In genomic region chr8:72680133-72680532, GRCm38 (mm10) we compare ENCODE assay signal across 9 mouse cellular contexts. TPM values are rescaled to one million over a fixed set of nuclear protein-coding genes. Genes with fewer than 3 reads are reported as not detected.
DNase-seq lines count a peak whose midpoint lies in the region; ATAC-seq and TF ChIP-seq lines count a peak whose summit lies in the region.
"Had no signal": no experiment of that assay in that cellular context is flagged by ENCODE, and none has a peak within 500 bp of the region (broad histone marks: within the 10 kb centered on the region; RNA-seq: fewer than 3 reads in every experiment).

No protein-coding gene starts in this region.

- TF ChIP-seq CTCF in lung, postnatal 0 days (IDR thresholded peaks at IDR 0.05) = peak; percentile 84

- H3K4me3 ChIP-seq in lung, postnatal 0 days (ENCODE audit: low read depth, low read length) = no peak overlapping the region
- H3K4me3 ChIP-seq: heart, embryonic 15.5 days had no signal

- 15% methylated on average over 3 of the region's 3 CpGs for WGBS in lung, postnatal 0 days

- ATAC-seq in granulocyte monocyte progenitor cell, adult 5-6 weeks (replicated peaks; ENCODE audit: poor library complexity, severe bottlenecking) = peak; percentile 68
- 0 out of 2 replicates have a peak, but pooled peaks have one; percentile 33 for ATAC-seq in lung, postnatal 0 days
- no peak for ATAC-seq in activated CD4-positive, CD25-positive, alpha-beta regulatory T cell, adult 4 months

- H3K27ac ChIP-seq in lung, postnatal 0 days (ENCODE audit: low read length) = no peak overlapping the region
- H3K27ac ChIP-seq: heart, embryonic 15.5 days had no signal

- no peak overlapping the region for H3K9ac ChIP-seq in lung, postnatal 0 days (replicated peaks; ENCODE audit: low read depth)
- H3K9ac ChIP-seq: heart, embryonic 15.5 days had no signal

- H3K4me2 ChIP-seq in lung, postnatal 0 days (replicated peaks; ENCODE audit: low read depth, low read length) = no peak overlapping the region
- H3K4me2 ChIP-seq: heart, embryonic 15.5 days had no signal

- no peak for TF ChIP-seq EP300 in lung, postnatal 0 days (IDR thresholded peaks at IDR 0.05)

- no peaks in the 10 kb centered on the region for H3K27me3 ChIP-seq in lung, postnatal 0 days (replicated peaks; ENCODE audit: insufficient read depth, low read length)
- H3K27me3 ChIP-seq: heart, embryonic 15.5 days had no signal

- H3K9me3 ChIP-seq in lung, postnatal 0 days (ENCODE audit: low read length) = no peaks in the 10 kb centered on the region
- H3K9me3 ChIP-seq: heart, embryonic 15.5 days had no signal

- no peaks in the 10 kb centered on the region for H3K36me3 ChIP-seq in lung, postnatal 0 days (ENCODE audit: insufficient read depth, low read length)
- H3K36me3 ChIP-seq: heart, embryonic 15.5 days had no signal

- no peaks in the 10 kb centered on the region for H3K4me1 ChIP-seq in lung, postnatal 0 days (ENCODE audit: insufficient read depth, low read depth, low read length)
- H3K4me1 ChIP-seq: heart, embryonic 15.5 days had no signal

- DNase-seq in CD8-positive naive resting alpha-beta T cell, adult 2 months (ENCODE audit: low read depth in 2 of 2, low spot score in 2 of 2) = peak; percentile 23 to 32
- peak; percentile 68 for DNase-seq in adrenal gland, adult 2 months
- DNase-seq in embryo, embryonic 11.5 days (ENCODE audit: low read depth, low spot score) = peak; percentile 40
- DNase-seq in layer of hippocampus, adult 18-20 months (ENCODE audit: low spot score in 2 of 2) = peak; percentile 64 to 93
- peak; percentile 70 for DNase-seq in lung, postnatal 0 days (ENCODE audit: low spot score)
- DNase-seq in retina, postnatal 7 days (ENCODE audit: low read depth, low spot score) = peak; percentile 42

RNA-seq across cellular contexts. Expression of gene Nwd1, which starts 33.6 kb away (rescaled TPM):
- under 1 TPM; 0.14 to 0.28 TPM for total RNA-seq in adrenal gland, adult 2 months (2021)
- polyA plus RNA-seq in adrenal gland, adult 2 months (2012; rRNA removed) = 0.06 and 0.13 TPM in 2 replicates
- total RNA-seq in granulocyte monocyte progenitor cell, adult 5-6 weeks (2014; fragmentation: Nextera tagmentation) = 7.5 and 8.4 TPM in 2 replicates
- 3.8 and 4.7 TPM in 2 replicates for total RNA-seq in granulocyte monocyte progenitor cell, adult 5-6 weeks (2017)
- 10 to 100 TPM; 46.6 to 49.0 TPM for total RNA-seq in layer of hippocampus, adult 18-20 months (2021)
- 0.05 and 0.13 TPM in 2 replicates for polyA plus RNA-seq in lung, postnatal 0 days (2015; fragmentation: Nextera tagmentation; extraction: Ambion mirVana)
- polyA plus RNA-seq in activated CD4-positive, CD25-positive, alpha-beta regulatory T cell, adult 4 months (2017; shearing (Covaris generic)) = not detected

RNA-seq across cellular contexts. Expression of gene Sin3b, which starts 43.0 kb away (rescaled TPM):
- total RNA-seq in adrenal gland, adult 2 months (2021) = 100 to 1,000 TPM; 123 to 245 TPM
- polyA plus RNA-seq in adrenal gland, adult 2 months (2012; rRNA removed) = 174 and 270 TPM in 2 replicates
- 96.1 and 104 TPM in 2 replicates for total RNA-seq in granulocyte monocyte progenitor cell, adult 5-6 weeks (2014; fragmentation: Nextera tagmentation)
- 77.1 and 85.0 TPM in 2 replicates for total RNA-seq in granulocyte monocyte progenitor cell, adult 5-6 weeks (2017)
- total RNA-seq in layer of hippocampus, adult 18-20 months (2021) = 100 to 1,000 TPM; 154 to 174 TPM
- polyA plus RNA-seq in lung, postnatal 0 days (2015; fragmentation: Nextera tagmentation; extraction: Ambion mirVana) = 169 and 211 TPM in 2 replicates
- polyA plus RNA-seq in activated CD4-positive, CD25-positive, alpha-beta regulatory T cell, adult 4 months (2017; shearing (Covaris generic)) = 100 to 1,000 TPM; 115 to 120 TPM

Comparison
In these comparisons a context has a peak if more than half of its experiments do, and no peak if none do; other contexts are left out.
1. DNase-seq: peak in every context shown above with its lines; median percentile 78 in layer of hippocampus, adult 18-20 months; 70 in lung, postnatal 0 days; 68 in adrenal gland, adult 2 months; 42 in retina, postnatal 7 days; 40 in embryo, embryonic 11.5 days; 28 in CD8-positive naive resting alpha-beta T cell, adult 2 months.
2. RNA of gene Nwd1, which starts 33.6 kb away (total RNA-seq): 46.6 to 49.0 TPM in layer of hippocampus, adult 18-20 months; 3.8 to 8.4 TPM in granulocyte monocyte progenitor cell, adult 5-6 weeks and 0.14 to 0.28 TPM in adrenal gland, adult 2 months; every median in the first group is over 4 times any median in the second.